Mouse (Mus musculus) CD4-positive, CD25-positive, alpha-beta regulatory T cell, adult 2 months (primary cell): ENCODE measurements around the gene Trim8.

Source experiments
- DNase-seq: peaks from one replicate; pipeline ENCODE4 v3.0.0-alpha.2; 2012; ENCODE audit warnings: low read depth, low spot score

The Trim8 gene

GRCm38 (mm10) chr19:46523480-46524151 is 22.1 kb downstream of the Trim8 start:
- peak; percentile 46 for DNase-seq

- DNase-seq: no peak
Measured at GRCm38 (mm10) chr19:46524152-46524544, 22.6 kb downstream of the Trim8 start.

- DNase-seq: no peak
Measured at GRCm38 (mm10) chr19:46524601-46525321, 23.3 kb downstream of the Trim8 start.

- no peak for DNase-seq
Measured at GRCm38 (mm10) chr19:46525691-46526631, 24.5 kb downstream of the Trim8 start.

GRCm38 (mm10) chr19:46527632-46528528 is 26.4 kb downstream of the Trim8 start:
- DNase-seq: no peak

- DNase-seq: peak; percentile 68
Measured at GRCm38 (mm10) chr19:46528529-46529213, 27.2 kb downstream of the Trim8 start.

GRCm38 (mm10) chr19:46529601-46530448 is 28.3 kb downstream of the Trim8 start:
- DNase-seq: no peak

- DNase-seq: no peak
Measured at GRCm38 (mm10) chr19:46530449-46530990, 29.0 kb downstream of the Trim8 start.

- no peak for DNase-seq
Measured at GRCm38 (mm10) chr19:46531071-46532030, 29.8 kb downstream of the Trim8 start.

GRCm38 (mm10) chr19:46532031-46532688 is 30.7 kb downstream of the Trim8 start:
- DNase-seq: no peak

- DNase-seq: no peak
Measured at GRCm38 (mm10) chr19:46533066-46533465, 31.6 kb downstream of the Trim8 start.

- no peak for DNase-seq
Measured at GRCm38 (mm10) chr19:46533525-46533924, 32.0 kb downstream of the Trim8 start.

GRCm38 (mm10) chr19:46534542-46535098 is 33.1 kb downstream of the Trim8 start:
- no peak for DNase-seq

GRCm38 (mm10) chr19:46537357-46537756 is 35.9 kb downstream of the Trim8 start:
- no peak for DNase-seq

GRCm38 (mm10) chr19:46538213-46538612 is 36.7 kb downstream of the Trim8 start:
- DNase-seq: no peak

- DNase-seq: no peak
Measured at GRCm38 (mm10) chr19:46542750-46543149, 41.2 kb downstream of the Trim8 start.

- DNase-seq: no peak
Measured at GRCm38 (mm10) chr19:46547565-46547964, 46.1 kb downstream of the Trim8 start.
